Mouse (Mus musculus): Measurements from ENCODE around the gene B4galt4. TPM values are rescaled to one million over a fixed set of nuclear protein-coding genes. Genes with fewer than 3 reads are reported as not detected.

Gene B4galt4
- polyA plus RNA-seq (2012; rRNA removed), result 14.6 and 15.9 TPM in 2 replicates

GRCm38 (mm10) chr16:38742113-38742658 lies at the start of gene B4galt4:
Gene B4galt4, plus strand, starts transcription at chr16:38742264.

GRCm38 (mm10) chr16:38712581-38713403 lies 29.3 kb upstream of the B4galt4 start, which contains the start of gene Arhgap31:
Gene Arhgap31, minus strand, starts transcription at chr16:38713274.

GRCm38 (mm10) chr16:38800091-38800490 lies 58.0 kb downstream of the B4galt4 start, which contains the start of gene Upk1b:
Gene Upk1b, minus strand, starts transcription at chr16:38800328.

Other genes starting within 250 kb of the B4galt4 start
- gene Timmdc1, start 219.6 kb upstream of the B4galt4 start, polyA plus RNA-seq (2012; rRNA removed), result 21.6 and 33.7 TPM in 2 replicates
- gene Poglut1, start 192.0 kb upstream of the B4galt4 start, polyA plus RNA-seq (2012; rRNA removed), result 48.6 and 74.0 TPM in 2 replicates
- gene Tmem39a, start 183.6 kb upstream of the B4galt4 start, polyA plus RNA-seq (2012; rRNA removed), result 60.4 and 144 TPM in 2 replicates
- 6.7 and 8.6 TPM in 2 replicates for gene Arhgap31, start 29.0 kb upstream of the B4galt4 start, polyA plus RNA-seq (2012; rRNA removed)
- gene Upk1b, start 58.1 kb downstream of the B4galt4 start, polyA plus RNA-seq (2012; rRNA removed), result 2.3 and 3.3 TPM in 2 replicates
- not detected in 2 replicates for gene 4930435E12Rik, start 86.5 kb downstream of the B4galt4 start, polyA plus RNA-seq (2012; rRNA removed)
- 3.9 and 5.6 TPM in 2 replicates for gene Igsf11, start 150.4 kb downstream of the B4galt4 start, polyA plus RNA-seq (2012; rRNA removed)

Data from central nervous system, embryonic 11.5 days (tissue).